Mouse (Mus musculus) adrenal gland, postnatal 36 days (tissue): ENCODE measurements around the gene Luzp1. TPM values are rescaled to one million over a fixed set of nuclear protein-coding genes. Genes with fewer than 3 reads are reported as not detected.

ENCODE experiments used
- DNase-seq, 2 experiments: peaks; one replicate each; pipeline ENCODE4 v3.0.0; 2021; ENCODE audit warnings: mixed read lengths in 1 of 2
- total RNA-seq, 2 experiments: library from RNA; stranded (reverse); gene quantifications; 2 replicates each; pipeline ENCODE4 v1.2.3; 2021

The Luzp1 gene
- total RNA-seq, 2 experiments from 2014 or later = 30.7 to 35.7 TPM

- DNase-seq = no peak
These were observed 76.9 kb downstream of the Luzp1 start for GRCm38 (mm10) chr4:136546279-136547045.

GRCm38 (mm10) chr4:136547721-136548120, 78.2 kb downstream of the Luzp1 start:
- DNase-seq = no peak

GRCm38 (mm10) chr4:136548381-136548801, 78.8 kb downstream of the Luzp1 start:
- peak in 1 of 2 experiments; percentile 12 for DNase-seq

- DNase-seq = no peak
These were observed 83.5 kb downstream of the Luzp1 start for GRCm38 (mm10) chr4:136553108-136553507.

- DNase-seq = no peak
These were observed 88.1 kb downstream of the Luzp1 start for GRCm38 (mm10) chr4:136557638-136558037.

- DNase-seq = no peak
These were observed 90.1 kb downstream of the Luzp1 start for GRCm38 (mm10) chr4:136559690-136560089.

- no peak for DNase-seq
These were observed 90.9 kb downstream of the Luzp1 start for GRCm38 (mm10) chr4:136560270-136560991.

GRCm38 (mm10) chr4:136562755-136563154, 93.2 kb downstream of the Luzp1 start:
- no peak for DNase-seq

- DNase-seq = peak; percentile 56 to 74
These were observed 99.1 kb downstream of the Luzp1 start for GRCm38 (mm10) chr4:136568629-136569028.

- DNase-seq = peak in 1 of 2 experiments; percentile 34
These were observed 100.4 kb downstream of the Luzp1 start for GRCm38 (mm10) chr4:136569998-136570397.

- DNase-seq = peak in 1 of 2 experiments; percentile 49
These were observed 112.3 kb downstream of the Luzp1 start for GRCm38 (mm10) chr4:136581885-136582284.

GRCm38 (mm10) chr4:136587221-136587827, 117.8 kb downstream of the Luzp1 start:
- no peak for DNase-seq

- DNase-seq = no peak
These were observed 118.4 kb downstream of the Luzp1 start for GRCm38 (mm10) chr4:136588003-136588402.

- DNase-seq = peak in 1 of 2 experiments; percentile 18
These were observed 122.5 kb downstream of the Luzp1 start for GRCm38 (mm10) chr4:136592111-136592510.

GRCm38 (mm10) chr4:136594006-136594405, 124.4 kb downstream of the Luzp1 start:
- DNase-seq = peak in 1 of 2 experiments; percentile 16

GRCm38 (mm10) chr4:136595221-136595620, 125.7 kb downstream of the Luzp1 start:
- no peak for DNase-seq

- peak in 1 of 2 experiments; percentile 17 for DNase-seq
These were observed 128.8 kb downstream of the Luzp1 start for GRCm38 (mm10) chr4:136598268-136598876.

- no peak for DNase-seq
These were observed 130.3 kb downstream of the Luzp1 start for GRCm38 (mm10) chr4:136599869-136600268.

- DNase-seq = no peak
These were observed 131.0 kb downstream of the Luzp1 start for GRCm38 (mm10) chr4:136600536-136600935.

- peak; percentile 56 to 64 for DNase-seq
These were observed 131.9 kb downstream of the Luzp1 start for GRCm38 (mm10) chr4:136601476-136601875.

- DNase-seq = peak; percentile 47 to 61
These were observed 132.5 kb downstream of the Luzp1 start for GRCm38 (mm10) chr4:136602018-136602554.

- peak; percentile 97 to 98 for DNase-seq
These were observed 133.0 kb downstream of the Luzp1 start, which contains the start of gene Kdm1a for GRCm38 (mm10) chr4:136602568-136602967. TSS of gene Kdm1a (minus strand) at chr4:136602723.
